Mouse (Mus musculus) liver, adult 2 months (tissue): ENCODE measurements around the gene Rab5if. TPM values are rescaled to one million over a fixed set of nuclear protein-coding genes. Genes with fewer than 3 reads are reported as not detected.
"Not testable (repeated sequence)": the region's sequence is repeated elsewhere in the genome, so short reads cannot be mapped to it uniquely, and the experiment has no call there.

ENCODE experiments used
- DNase-seq: peaks from one replicate; pipeline ENCODE4 v3.0.0-alpha.2; 2011; ENCODE audit warnings: low read depth, low spot score; ENCODE audit errors: extremely low read depth
- H3K27ac ChIP-seq: fragments of 200-500 bp; replicated peaks from 2 replicates; pipeline ENCODE4 v1.5.1; 2012; ENCODE audit warnings: low read depth, mild to moderate bottlenecking, control low read depth, inconsistent platforms, low read length; ENCODE audit not compliant: insufficient read depth
- H3K27me3 ChIP-seq: fragments of 200-500 bp; 2 replicates; pipeline ENCODE4 v1.6.1; 2012; ENCODE audit warnings: mild to moderate bottlenecking, moderate library complexity, low read length, inconsistent platforms; ENCODE audit not compliant: control insufficient read depth, insufficient read depth
- H3K36me3 ChIP-seq: fragments of 200-500 bp; 2 replicates; pipeline ENCODE4 v1.6.1; 2012; ENCODE audit warnings: low read length, inconsistent platforms; ENCODE audit not compliant: control insufficient read depth, insufficient read depth
- H3K4me1 ChIP-seq: fragments of 200-500 bp; 2 replicates; pipeline ENCODE4 v1.6.1; 2011; ENCODE audit warnings: low read length; ENCODE audit not compliant: control insufficient read depth, insufficient read depth
- H3K4me3 ChIP-seq: fragments of 200-500 bp; 2 replicates; pipeline ENCODE4 v1.5.1; 2011; ENCODE audit warnings: low read depth, mild to moderate bottlenecking, control low read depth, low read length, moderate library complexity; ENCODE audit not compliant: insufficient read depth
- H3K79me2 ChIP-seq: fragments of 200-500 bp; 2 replicates; pipeline ENCODE4 v1.6.1; 2012; ENCODE audit warnings: inconsistent platforms, mild to moderate bottlenecking, low read length, moderate library complexity; ENCODE audit not compliant: control insufficient read depth, insufficient read depth
- H3K9ac ChIP-seq: fragments of 200-500 bp; 2 replicates; pipeline ENCODE4 v1.6.1; 2012; ENCODE audit warnings: low read depth, mild to moderate bottlenecking, control low read depth, inconsistent platforms, low read length
- CTCF ChIP-seq: fragments of 200-500 bp; IDR thresholded peaks from 2 replicates; pipeline ENCODE4 v1.5.1; 2011; ENCODE audit warnings: low read depth, low read length, control low read depth
- POLR2A ChIP-seq: fragments of 200-500 bp; IDR thresholded peaks from 2 replicates; pipeline ENCODE4 v1.6.1; 2011; ENCODE audit warnings: low read length, control low read depth; ENCODE audit not compliant: insufficient read depth; ENCODE audit errors: extremely low read depth
- WGBS: fragments of 180-500 bp; shearing (Covaris S2); methylation state at CpG from one replicate; pipeline ENCODE4 v1.1.7; 2018; 5-methylcytosine and 5-hydroxymethylcytosine counted together
- polyA plus RNA-seq: library from polyadenylated mRNA; depleted of rRNA; stranded (reverse); fragments of >200 nt; gene quantifications from 2 replicates; pipeline ENCODE4 v1.2.3, GENCODE M21; 2012; rRNA removed
- total RNA-seq: library from RNA; depleted of rRNA; stranded (reverse); fragments of >200 nt; gene quantifications from 2 replicates; pipeline ENCODE4 v1.2.3, GENCODE M21; 2014; rRNA removed

Rab5if gene
- 149 and 196 TPM in 2 replicates for total RNA-seq
- polyA plus RNA-seq = 122 and 142 TPM in 2 replicates

- Histone ChIP-seq H3K27ac (peak within 1 kb of the TSS; percentile 98), H3K4me1 (peaks cover 18% of the 10 kb centered on the region), H3K27me3 (no peaks in the 10 kb centered on the region), H3K36me3 (peaks cover 23% of the 10 kb centered on the region), H3K4me3 (peak within 1 kb of the TSS; percentile 94), H3K9ac (peak within 1 kb of the TSS; percentile 99), H3K79me2 (peaks cover 16% of the 10 kb centered on the region; the same call in 1 of the 2 replicates)
- under 1% methylated on average over 98 of the region's 98 CpGs for WGBS
- peak; percentile 84 for DNase-seq
- peak; percentile 86 for TF ChIP-seq POLR2A
- TF ChIP-seq CTCF = peak; percentile 52
Observed at GRCm38 (mm10) chr2:156862772-156863486, at the start of gene Rab5if. Rab5if (plus strand) TSS chr2:156863128.

- H3K27me3 ChIP-seq = no peaks in the 10 kb centered on the region
- H3K36me3 ChIP-seq = no peaks in the 10 kb centered on the region
- TF ChIP-seq CTCF (no peak), POLR2A (no peak)
- no peak for DNase-seq
- 56% methylated on average over 8 of the region's 8 CpGs for WGBS
- no peaks in the 10 kb centered on the region for H3K79me2 ChIP-seq
- no peak overlapping the region for H3K4me3 ChIP-seq
- no peak overlapping the region for H3K9ac ChIP-seq
- peaks cover 1% of the 10 kb centered on the region; the same call in 1 of the 2 replicates for H3K4me1 ChIP-seq
- H3K27ac ChIP-seq = no peak overlapping the region
Observed at GRCm38 (mm10) chr2:156814344-156814801, 48.6 kb upstream of the Rab5if start.

- 46% methylated on average over 5 of the region's 5 CpGs for WGBS
Observed at GRCm38 (mm10) chr2:156814893-156815292, 48.0 kb upstream of the Rab5if start.

GRCm38 (mm10) chr2:156815412-156815811 lies 47.5 kb upstream of the Rab5if start:
- Histone ChIP-seq H3K4me3 (no peak overlapping the region), H3K27ac (no peak overlapping the region), H3K9ac (no peak overlapping the region), H3K4me1 (peaks cover 1% of the 10 kb centered on the region; the same call in 1 of the 2 replicates), H3K79me2 (no peaks in the 10 kb centered on the region), H3K36me3 (no peaks in the 10 kb centered on the region), H3K27me3 (no peaks in the 10 kb centered on the region)
- DNase-seq = no peak
- WGBS = 81% methylated on average over 3 of the region's 3 CpGs
- TF ChIP-seq POLR2A = no peak
- no peak for TF ChIP-seq CTCF

More at GRCm38 (mm10) chr2:156814893-156815292, 48.0 kb upstream of the Rab5if start:
- H3K27ac ChIP-seq = no peak overlapping the region
- TF ChIP-seq POLR2A (no peak), CTCF (no peak)
- DNase-seq = no peak
- no peak overlapping the region for H3K9ac ChIP-seq
- no peaks in the 10 kb centered on the region for H3K27me3 ChIP-seq
- no peaks in the 10 kb centered on the region for H3K36me3 ChIP-seq
- H3K79me2 ChIP-seq = no peaks in the 10 kb centered on the region
- no peak overlapping the region for H3K4me3 ChIP-seq
- H3K4me1 ChIP-seq = peaks cover 1% of the 10 kb centered on the region; the same call in 1 of the 2 replicates

GRCm38 (mm10) chr2:156816116-156816515 lies 46.8 kb upstream of the Rab5if start:
- Histone ChIP-seq H3K79me2 (no peaks in the 10 kb centered on the region), H3K36me3 (no peaks in the 10 kb centered on the region), H3K9ac (no peak overlapping the region), H3K4me3 (no peak overlapping the region), H3K4me1 (peaks cover 1% of the 10 kb centered on the region; the same call in 1 of the 2 replicates), H3K27me3 (no peaks in the 10 kb centered on the region), H3K27ac (no peak overlapping the region)
- WGBS = 95% methylated on average over 1 of the region's 1 CpGs
- DNase-seq = no peak
- no peak for TF ChIP-seq POLR2A
- no peak for TF ChIP-seq CTCF

- not testable (repeated sequence) for H3K9ac ChIP-seq, H3K4me1 ChIP-seq, H3K36me3 ChIP-seq, H3K27ac ChIP-seq, H3K27me3 ChIP-seq, DNase-seq, H3K79me2 ChIP-seq, H3K4me3 ChIP-seq
- 91% methylated on average over 6 of the region's 6 CpGs for WGBS
Observed at GRCm38 (mm10) chr2:156825128-156825527, 37.8 kb upstream of the Rab5if start.
